ENCODE assay signal across 21 mouse cellular contexts in the genomic region with DNA sequence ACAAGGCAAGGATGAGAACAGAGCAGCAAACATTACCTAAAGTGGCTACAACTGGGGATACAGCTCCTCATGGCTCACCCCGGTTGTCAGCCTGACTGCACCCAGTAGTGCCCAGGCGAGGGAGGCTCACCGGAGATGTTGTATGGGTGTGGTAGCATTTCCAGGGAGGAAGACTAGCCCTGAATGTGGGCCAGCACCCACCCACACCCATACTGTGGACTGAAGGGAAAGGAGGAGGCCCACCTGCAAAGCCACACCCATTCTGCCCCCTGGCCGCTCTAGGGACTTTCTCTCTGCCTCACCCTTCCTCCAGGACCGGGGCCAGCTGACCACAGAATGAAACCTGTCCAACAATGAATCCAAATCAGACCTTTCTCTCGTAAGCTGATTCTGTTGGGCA.
DNase-seq lines count a peak whose midpoint lies in the region; ATAC-seq and TF ChIP-seq lines count a peak whose summit lies in the region.
"Had no signal": no experiment of that assay in that cellular context is flagged by ENCODE, and none has a peak within 500 bp of the region (broad histone marks: within the 10 kb centered on the region; RNA-seq: fewer than 3 reads in every experiment).

No protein-coding gene starts in this region.

- DNase-seq in gastrocnemius, adult 2 months = peak; percentile 60
- DNase-seq in gastrocnemius, adult 8-10 months (ENCODE audit: low spot score in 2 of 2) = no peak
- no peak for DNase-seq in hindbrain, embryonic 11.5 days (ENCODE audit: low spot score)
- no peak for DNase-seq in frontal cortex, postnatal 14 days (ENCODE audit: low spot score in 2 of 2)
- DNase-seq in ovary, postnatal 10 days (ENCODE audit: low spot score) = no peak
- DNase-seq: cerebellum, adult 2 months; cerebellum, postnatal 36 days; kidney, adult 2 months; kidney, postnatal 14 days; lung, embryonic 14.5 days; spleen, adult 18-20 months; thymus, adult 2 months had no signal

- 0 out of 2 replicates have a peak overlapping the region, but pooled peaks have one; percentile 4 for H3K9ac ChIP-seq in hindbrain, embryonic 11.5 days (ENCODE audit: low read depth, low read length)
- no peak overlapping the region for H3K9ac ChIP-seq in hindbrain, embryonic 16.5 days (ENCODE audit: low read depth, low read length)
- no peak overlapping the region for H3K9ac ChIP-seq in limb, embryonic 15.5 days
- H3K9ac ChIP-seq: forebrain, embryonic 15.5 days; heart, embryonic 13.5 days; liver, embryonic 12.5 days; lung, embryonic 14.5 days; midbrain, embryonic 13.5 days; neural tube, embryonic 13.5 days had no signal

- H3K27ac ChIP-seq in gastrocnemius, adult 2 months = peak overlapping the region; percentile 74
- no peak overlapping the region for H3K27ac ChIP-seq in hindbrain, embryonic 11.5 days (ENCODE audit: low read depth, low read length)
- H3K27ac ChIP-seq in hindbrain, embryonic 16.5 days (ENCODE audit: low read depth, low read length) = no peak overlapping the region
- H3K27ac ChIP-seq in brown adipose tissue, adult 24 weeks (replicated peaks; ENCODE audit: low read depth, low read length) = peak overlapping the region; percentile 69
- peak overlapping the region; percentile 67 for H3K27ac ChIP-seq in limb, embryonic 15.5 days
- H3K27ac ChIP-seq: forebrain, embryonic 15.5 days; heart, embryonic 13.5 days; liver, embryonic 12.5 days; neural tube, embryonic 13.5 days had no signal

- no peak for ATAC-seq in hindbrain, embryonic 11.5 days (ENCODE audit: low FRiP score)
- ATAC-seq in hindbrain, embryonic 16.5 days = no peak
- ATAC-seq in limb, embryonic 15.5 days (ENCODE audit: insufficient number of reproducible peaks, low FRiP score, low TSS enrichment, low read depth) = no peak
- ATAC-seq: forebrain, embryonic 15.5 days; liver, embryonic 12.5 days; midbrain, embryonic 13.5 days had no signal

- intact Hi-C loops in gastrocnemius, adult 2 months (cut with DNase I) = loop anchor here (5.0 kb wide), 1 partner anchor 41 kb away; no protein-coding TSS in a partner anchor

- no peaks in the 10 kb centered on the region for H3K4me1 ChIP-seq in hindbrain, embryonic 11.5 days (replicated peaks; ENCODE audit: control insufficient read depth, insufficient read depth, low read length)
- peaks cover 22% of the 10 kb centered on the region for H3K4me1 ChIP-seq in hindbrain, embryonic 16.5 days (ENCODE audit: control insufficient read depth, insufficient read depth, low read depth, low read length)
- H3K4me1 ChIP-seq in brown adipose tissue, adult 24 weeks (ENCODE audit: control insufficient read depth, insufficient read depth, insufficient read length, low read length) = peaks cover 49% of the 10 kb centered on the region
- H3K4me1 ChIP-seq in limb, embryonic 15.5 days = peaks cover 87% of the 10 kb centered on the region

- H3K4me3 ChIP-seq in gastrocnemius, adult 2 months = peak overlapping the region; percentile 24; the same call in 1 of the 2 replicates
- H3K4me3 ChIP-seq in hindbrain, embryonic 11.5 days (ENCODE audit: low read depth, low read length) = no peak overlapping the region
- H3K4me3 ChIP-seq in hindbrain, embryonic 16.5 days (ENCODE audit: low read length) = no peak overlapping the region
- H3K4me3 ChIP-seq in brown adipose tissue, adult 24 weeks (ENCODE audit: insufficient read depth, low read depth, low read length) = no peak overlapping the region; the same call in 1 of the 2 replicates
- no peak overlapping the region for H3K4me3 ChIP-seq in limb, embryonic 15.5 days
- H3K4me3 ChIP-seq: erythroblast, embryonic 14.5 days; forebrain, embryonic 15.5 days; heart, embryonic 13.5 days; liver, embryonic 12.5 days; midbrain, embryonic 13.5 days; neural tube, embryonic 13.5 days had no signal

- WGBS in hindbrain, embryonic 11.5 days = 85% methylated on average over 6 of the region's 6 CpGs
- 84% methylated on average over 6 of the region's 6 CpGs for WGBS in hindbrain, embryonic 16.5 days
- WGBS in limb, embryonic 15.5 days = 44% methylated on average over 6 of the region's 6 CpGs

- H3K27me3 ChIP-seq in hindbrain, embryonic 11.5 days (ENCODE audit: control insufficient read depth, insufficient read depth, low read length) = no peaks in the 10 kb centered on the region
- no peaks in the 10 kb centered on the region for H3K27me3 ChIP-seq in hindbrain, embryonic 16.5 days (replicated peaks; ENCODE audit: control insufficient read depth, insufficient read depth, low read length)
- no peaks in the 10 kb centered on the region for H3K27me3 ChIP-seq in limb, embryonic 15.5 days
- H3K27me3 ChIP-seq: forebrain, embryonic 15.5 days; heart, embryonic 13.5 days; midbrain, embryonic 13.5 days; neural tube, embryonic 13.5 days had no signal

- TF ChIP-seq CTCF in gastrocnemius, adult 2 months (IDR thresholded peaks at IDR 0.05) = no peak

- no peaks in the 10 kb centered on the region for H3K9me3 ChIP-seq in hindbrain, embryonic 11.5 days (ENCODE audit: control insufficient read depth, low read length)
- H3K9me3 ChIP-seq in hindbrain, embryonic 16.5 days (ENCODE audit: control insufficient read depth, low read length) = no peaks in the 10 kb centered on the region
- H3K9me3 ChIP-seq in limb, embryonic 15.5 days = no peaks in the 10 kb centered on the region
- H3K9me3 ChIP-seq: forebrain, embryonic 15.5 days; heart, embryonic 13.5 days; liver, embryonic 12.5 days; midbrain, embryonic 13.5 days; neural tube, embryonic 13.5 days had no signal

- H3K4me2 ChIP-seq in hindbrain, embryonic 11.5 days (replicated peaks; ENCODE audit: low read depth, low read length) = no peak overlapping the region
- no peak overlapping the region for H3K4me2 ChIP-seq in hindbrain, embryonic 16.5 days (ENCODE audit: low read length)
- H3K4me2 ChIP-seq in limb, embryonic 15.5 days = no peak overlapping the region
- H3K4me2 ChIP-seq: forebrain, embryonic 15.5 days; heart, embryonic 13.5 days; liver, embryonic 12.5 days; lung, embryonic 14.5 days; midbrain, embryonic 13.5 days; neural tube, embryonic 13.5 days had no signal

- no peaks in the 10 kb centered on the region for H3K36me3 ChIP-seq in hindbrain, embryonic 11.5 days (ENCODE audit: control insufficient read depth, insufficient read depth, low read length)
- H3K36me3 ChIP-seq in hindbrain, embryonic 16.5 days (ENCODE audit: control insufficient read depth, insufficient read depth, low read length) = no peaks in the 10 kb centered on the region
- no peaks in the 10 kb centered on the region for H3K36me3 ChIP-seq in limb, embryonic 15.5 days
- H3K36me3 ChIP-seq: forebrain, embryonic 15.5 days; heart, embryonic 13.5 days; liver, embryonic 12.5 days; midbrain, embryonic 13.5 days; neural tube, embryonic 13.5 days had no signal

Comparison
In these comparisons a context has a peak if more than half of its experiments do, and no peak if none do; other contexts are left out.
1. H3K27ac ChIP-seq: peak in gastrocnemius, adult 2 months (single experiment), brown adipose tissue, adult 24 weeks (single experiment) and limb, embryonic 15.5 days (single experiment); none in hindbrain, embryonic 11.5 days (single experiment) and hindbrain, embryonic 16.5 days (single experiment).